Mouse (Mus musculus) olfactory bulb, adult 2 months (tissue): ENCODE results near the gene Naa10.

ENCODE experiments used
- CTCF ChIP-seq: fragments of 200-500 bp; IDR thresholded peaks from 2 replicates; pipeline ENCODE4 v1.5.1; 2012; ENCODE audit warnings: low read depth, mild to moderate bottlenecking, low read length, moderate library complexity; ENCODE audit not compliant: insufficient read depth
- POLR2A ChIP-seq: fragments of 200-500 bp; IDR thresholded peaks from 2 replicates; pipeline ENCODE4 v1.6.1; 2012; ENCODE audit warnings: mild to moderate bottlenecking, low read depth, low read length, moderate library complexity; ENCODE audit not compliant: insufficient read depth

DNA sequence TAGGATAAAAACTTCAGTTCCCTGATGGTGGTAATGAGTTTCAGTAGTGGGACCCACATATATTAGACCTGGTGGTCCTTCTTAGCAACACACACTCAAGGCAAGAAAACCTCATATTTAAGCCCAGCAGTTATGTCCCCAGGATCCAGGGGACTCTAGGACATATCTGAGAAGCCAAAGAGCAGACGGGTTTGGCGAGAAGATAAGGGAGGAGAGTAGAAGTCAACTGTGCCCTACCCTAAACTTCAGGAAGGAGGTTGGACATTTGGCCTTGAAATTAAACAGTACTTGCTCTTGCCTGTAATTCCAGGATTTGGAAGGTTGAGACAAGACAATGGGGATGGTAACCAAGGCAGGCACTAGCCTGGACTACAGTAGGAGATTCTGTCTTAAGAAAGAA is 48.0 kb upstream of the Naa10 start:
- TF ChIP-seq CTCF = no peak
- no peak for TF ChIP-seq POLR2A
